Mouse (Mus musculus) liver, embryonic 15.5 days (tissue): Measurements from ENCODE around the gene Nrros. TPM values are rescaled to one million over a fixed set of nuclear protein-coding genes. Genes with fewer than 3 reads are reported as not detected.
A peak's percentile ranks its signal among the peaks of the same experiment; 100 is the strongest.
"Not testable (repeated sequence)": the region's sequence is repeated elsewhere in the genome, so short reads cannot be mapped to it uniquely, and the experiment has no call there.

Source experiments
- ATAC-seq: fragments of 200-750 bp; cut with Nextera tagmentation; 2 replicates; pipeline ENCODE4 v1.8.0; 2017; ENCODE audit warnings: moderate number of reproducible peaks, mild to moderate bottlenecking, moderate library complexity; ENCODE audit not compliant: insufficient read depth
- H3K27ac ChIP-seq: fragments of 300-500 bp; sonication (generic); replicated peaks from 2 replicates; pipeline ENCODE4 v1.5.1; 2015; ENCODE audit warnings: mild to moderate bottlenecking, inconsistent platforms
- H3K27me3 ChIP-seq: fragments of 300-500 bp; sonication (generic); 2 replicates; pipeline ENCODE4 v1.6.1; 2015; ENCODE audit warnings: mild to moderate bottlenecking, inconsistent platforms
- H3K36me3 ChIP-seq: fragments of 300-500 bp; sonication (generic); replicated peaks from 2 replicates; pipeline ENCODE4 v1.6.1; 2015; ENCODE audit warnings: moderate library complexity, mild to moderate bottlenecking, inconsistent platforms
- H3K4me1 ChIP-seq: fragments of 300-500 bp; sonication (generic); replicated peaks from 2 replicates; pipeline ENCODE4 v1.6.1; 2015; ENCODE audit warnings: inconsistent platforms
- H3K4me2 ChIP-seq: fragments of 300-500 bp; sonication (generic); 2 replicates; pipeline ENCODE4 v1.6.1; 2015; ENCODE audit warnings: moderate library complexity, mild to moderate bottlenecking, inconsistent platforms
- H3K4me3 ChIP-seq: fragments of 300-500 bp; sonication (generic); replicated peaks from 2 replicates; pipeline ENCODE4 v1.5.1; 2015; ENCODE audit warnings: mild to moderate bottlenecking, inconsistent platforms
- H3K9ac ChIP-seq: fragments of 300-500 bp; sonication (generic); 2 replicates; pipeline ENCODE4 v1.6.1; 2015; ENCODE audit warnings: moderate library complexity, mild to moderate bottlenecking, inconsistent platforms
- H3K9me3 ChIP-seq: fragments of 300-500 bp; sonication (generic); replicated peaks from 2 replicates; pipeline ENCODE4 v1.6.1; 2016; ENCODE audit warnings: inconsistent platforms
- WGBS: fragments of 180-500 bp; shearing (Covaris S2); methylation state at CpG from one replicate; pipeline ENCODE4 v1.1.7; 2015; ENCODE audit warnings: mixed read lengths; ENCODE audit not compliant: insufficient replicate concordance; 5-methylcytosine and 5-hydroxymethylcytosine counted together
- polyA plus RNA-seq: library from polyadenylated mRNA; unstranded; fragments of >200 nt; fragmentation: Nextera tagmentation; extraction: Ambion mirVana; gene quantifications from 2 replicates; pipeline ENCODE4 v1.2.1, GENCODE M21; 2015

Nrros gene
- polyA plus RNA-seq, 1 experiment from 2014 or later = 24.1 TPM

DNA sequence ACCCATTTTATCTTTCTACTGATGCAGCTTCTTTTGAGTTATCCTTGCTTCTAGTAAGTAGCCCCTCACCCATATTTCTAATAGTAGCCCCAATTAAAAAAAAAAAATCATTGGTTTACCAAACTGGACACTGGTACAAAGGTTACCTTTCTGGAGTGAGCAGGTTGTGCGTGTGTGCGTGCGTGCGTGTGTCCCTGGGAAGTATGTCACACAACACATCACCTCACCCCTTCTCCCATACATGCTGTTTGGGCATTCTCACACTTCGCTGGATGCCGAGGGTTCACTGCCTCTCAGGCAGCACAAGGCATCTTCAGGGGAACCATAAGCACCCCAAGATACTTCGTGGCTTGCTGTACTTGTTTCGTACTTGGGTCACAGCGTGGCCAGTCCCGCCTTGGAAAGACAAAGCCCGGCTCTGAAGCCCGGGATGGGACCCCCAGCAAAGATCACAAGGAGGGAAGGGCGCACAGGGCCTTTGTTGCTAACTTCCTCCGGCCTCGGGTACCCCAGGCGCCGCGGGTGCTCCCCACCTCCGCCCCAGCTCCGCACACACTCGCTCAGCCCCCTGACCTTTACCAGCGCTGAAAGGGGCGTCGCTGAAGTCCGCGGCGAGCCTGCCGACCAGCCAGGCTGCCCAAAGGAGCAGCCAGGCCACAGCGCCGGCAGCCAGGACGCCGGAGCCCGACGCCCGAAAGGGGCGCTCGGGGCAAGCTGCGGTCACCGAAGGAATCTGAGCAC lies 66.3 kb downstream of the Nrros start:
- WGBS = under 1% methylated on average over 39 of the region's 39 CpGs
- Histone ChIP-seq H3K4me2 (peak overlapping the region; percentile 98), H3K9ac (peak overlapping the region; percentile 89), H3K4me3 (peak overlapping the region; percentile 93), H3K4me1 (peaks cover 22% of the 10 kb centered on the region), H3K27me3 (no peaks in the 10 kb centered on the region), H3K27ac (peak overlapping the region; percentile 85), H3K36me3 (0 out of 2 replicates have a peak, but pooled peaks cover 4% of the 10 kb centered on the region), H3K9me3 (no peaks in the 10 kb centered on the region)
- ATAC-seq = peak; percentile 61

DNA sequence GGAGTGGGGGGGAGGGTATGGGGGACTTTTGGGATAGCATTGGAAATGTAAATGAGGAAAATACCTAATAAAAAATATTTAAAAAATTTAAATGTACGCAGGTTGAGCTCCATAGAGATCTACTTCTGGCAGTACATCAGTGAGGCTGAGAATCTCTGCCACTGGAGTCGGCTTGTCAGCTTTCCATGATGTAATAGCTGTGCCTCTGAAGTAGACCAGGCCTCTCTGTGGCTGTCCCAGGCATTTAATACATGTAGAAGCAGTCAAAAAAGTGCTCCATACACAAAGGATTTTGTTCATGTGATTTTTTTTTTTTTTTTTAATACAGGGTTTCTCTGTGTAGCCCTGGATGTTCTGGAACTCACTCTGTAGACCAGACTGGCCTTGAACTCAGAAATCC lies 67.6 kb downstream of the Nrros start:
- 75% methylated on average over 2 of the region's 2 CpGs for WGBS
- not testable (repeated sequence) for ATAC-seq, H3K36me3 ChIP-seq, H3K27ac ChIP-seq, H3K9ac ChIP-seq, H3K4me2 ChIP-seq, H3K9me3 ChIP-seq, H3K27me3 ChIP-seq, H3K4me3 ChIP-seq
- peaks cover 22% of the 10 kb centered on the region for H3K4me1 ChIP-seq

Other genes with a start within 250 kb of the Nrros start
- 0.23 and 0.48 TPM in 2 replicates for gene Pigz, start 231.7 kb downstream of the Nrros start, polyA plus RNA-seq
- 38.1 and 39.4 TPM in 2 replicates for gene 0610012G03Rik, start 217.1 kb downstream of the Nrros start, polyA plus RNA-seq
- 27.5 and 28.3 TPM in 2 replicates for gene Ncbp2, start 217.1 kb downstream of the Nrros start, polyA plus RNA-seq
- gene Senp5, start 162.3 kb downstream of the Nrros start, polyA plus RNA-seq = 4.7 and 5.1 TPM in 2 replicates
- gene Pak2, start 86.3 kb downstream of the Nrros start, polyA plus RNA-seq = 9.5 and 9.7 TPM in 2 replicates
- 27.8 and 31.5 TPM in 2 replicates for gene Pigx, start 65.9 kb downstream of the Nrros start, polyA plus RNA-seq
- gene Cep19, start 65.8 kb downstream of the Nrros start, polyA plus RNA-seq = 4.7 and 5.5 TPM in 2 replicates
- gene Bex6, start 14.2 kb upstream of the Nrros start, polyA plus RNA-seq = 1.3 and 1.5 TPM in 2 replicates
- gene Fbxo45, start 81.6 kb upstream of the Nrros start, polyA plus RNA-seq = 4.9 and 6.3 TPM in 2 replicates
- gene Wdr53, start 81.6 kb upstream of the Nrros start, polyA plus RNA-seq = 10.3 and 11.1 TPM in 2 replicates
- not detected in 2 replicates for gene Smco1, start 105.9 kb upstream of the Nrros start, polyA plus RNA-seq
- 14.5 and 15.6 TPM in 2 replicates for gene Rnf168, start 111.9 kb upstream of the Nrros start, polyA plus RNA-seq
- 7.3 and 9.3 TPM in 2 replicates for gene Ubxn7, start 166.7 kb upstream of the Nrros start, polyA plus RNA-seq
- not detected in 2 replicates for gene Tm4sf19, start 234.9 kb upstream of the Nrros start, polyA plus RNA-seq